Mouse (Mus musculus) ES-Bruce4 (cell line): ENCODE measurements around the gene Rtkn. TPM values are rescaled to one million over a fixed set of nuclear protein-coding genes. Genes with fewer than 3 reads are reported as not detected.

Experiments used
- H3K27ac ChIP-seq: 2 replicates; pipeline ENCODE4 v1.5.1; 2012; ENCODE audit warnings: low read length, inconsistent platforms; ENCODE audit not compliant: insufficient read depth
- H3K27me3 ChIP-seq: 2 replicates; pipeline ENCODE4 v1.6.1; 2012; ENCODE audit warnings: mild to moderate bottlenecking, low read length, inconsistent platforms; ENCODE audit not compliant: control insufficient read depth, poor library complexity, insufficient read depth, severe bottlenecking
- H3K36me3 ChIP-seq: 2 replicates; pipeline ENCODE4 v1.6.1; 2012; ENCODE audit warnings: inconsistent platforms, mild to moderate bottlenecking, low read length, moderate library complexity; ENCODE audit not compliant: control insufficient read depth, poor library complexity, insufficient read depth, severe bottlenecking
- H3K4me1 ChIP-seq: one replicate; pipeline ENCODE4 v1.8.1; 2011; ENCODE audit warnings: low read length; ENCODE audit not compliant: control insufficient read depth, insufficient read depth
- H3K4me3 ChIP-seq: 2 replicates; pipeline ENCODE4 v1.5.1; 2011; ENCODE audit warnings: low read depth, mild to moderate bottlenecking, low read length
- H3K9ac ChIP-seq: 2 replicates; pipeline ENCODE4 v1.6.1; 2012; ENCODE audit warnings: low read depth, mild to moderate bottlenecking, inconsistent platforms; ENCODE audit not compliant: poor library complexity, severe bottlenecking
- H3K9me3 ChIP-seq: replicated peaks from 2 replicates; pipeline ENCODE4 v1.6.1; 2012; ENCODE audit warnings: mild to moderate bottlenecking, low read length, inconsistent platforms; ENCODE audit not compliant: control insufficient read depth, poor library complexity, insufficient read depth, severe bottlenecking
- CTCF ChIP-seq: IDR thresholded peaks from one replicate; pipeline ENCODE4 v1.8.1; 2011; ENCODE audit warnings: low read depth, low read length
- EP300 ChIP-seq: IDR thresholded peaks from 2 replicates; pipeline ENCODE4 v1.6.1; 2011; ENCODE audit warnings: low read depth, low read length; ENCODE audit not compliant: insufficient read depth
- POLR2A ChIP-seq: IDR thresholded peaks from one replicate; pipeline ENCODE4 v1.8.1; 2011; ENCODE audit warnings: low read length; ENCODE audit not compliant: insufficient read depth
- polyA plus RNA-seq: library from polyadenylated mRNA; stranded (reverse); fragments of >200 nt; gene quantifications from 2 replicates; pipeline ENCODE4 v1.2.4, GENCODE M21; 2011; ENCODE audit warnings: low read depth; ENCODE audit not compliant: missing spikeins, insufficient read depth, insufficient read length

Gene Rtkn
- polyA plus RNA-seq, 1 experiment: 10.4 TPM

DNA sequence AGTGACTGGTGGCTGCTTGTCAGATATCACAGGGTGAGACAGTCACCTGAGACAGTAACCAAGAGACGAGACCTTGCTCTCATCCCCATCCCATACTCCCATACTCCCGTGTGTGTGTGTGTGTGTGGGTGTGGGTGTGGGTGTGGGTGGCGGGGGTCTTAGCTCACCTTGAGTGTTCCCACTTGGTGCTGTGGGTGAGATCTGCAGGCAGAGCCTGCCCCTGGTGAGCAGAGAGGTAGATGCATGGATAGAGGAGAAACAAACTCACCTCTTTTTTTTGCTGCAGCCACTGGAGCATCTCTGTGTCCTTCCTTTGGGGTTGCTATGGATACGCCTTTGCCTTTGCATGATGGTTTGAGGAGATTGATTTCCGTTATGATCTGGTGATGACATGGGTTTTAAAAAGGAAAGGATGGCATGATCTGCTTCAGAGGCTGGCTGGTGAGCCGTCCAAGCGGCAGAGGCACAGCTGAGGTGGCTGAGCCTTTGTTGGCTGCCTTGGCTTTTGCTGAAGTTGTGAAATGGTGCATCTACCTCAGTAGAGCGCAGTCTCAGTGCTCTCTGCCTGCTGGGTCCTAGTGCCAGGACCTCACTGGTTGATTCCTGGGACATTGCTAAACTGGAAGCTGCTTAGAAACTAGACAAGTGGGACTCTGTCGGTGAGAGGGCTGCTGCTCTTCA, 37.1 kb downstream of the Rtkn start:
- Histone ChIP-seq H3K4me1 (peaks cover 5% of the 10 kb centered on the region), H3K4me3 (no peak overlapping the region), H3K36me3 (no peaks in the 10 kb centered on the region), H3K27me3 (no peaks in the 10 kb centered on the region), H3K9me3 (no peaks in the 10 kb centered on the region), H3K27ac (no peak overlapping the region), H3K9ac (no peak overlapping the region)
- TF ChIP-seq POLR2A: no peak
- TF ChIP-seq EP300: no peak

DNA sequence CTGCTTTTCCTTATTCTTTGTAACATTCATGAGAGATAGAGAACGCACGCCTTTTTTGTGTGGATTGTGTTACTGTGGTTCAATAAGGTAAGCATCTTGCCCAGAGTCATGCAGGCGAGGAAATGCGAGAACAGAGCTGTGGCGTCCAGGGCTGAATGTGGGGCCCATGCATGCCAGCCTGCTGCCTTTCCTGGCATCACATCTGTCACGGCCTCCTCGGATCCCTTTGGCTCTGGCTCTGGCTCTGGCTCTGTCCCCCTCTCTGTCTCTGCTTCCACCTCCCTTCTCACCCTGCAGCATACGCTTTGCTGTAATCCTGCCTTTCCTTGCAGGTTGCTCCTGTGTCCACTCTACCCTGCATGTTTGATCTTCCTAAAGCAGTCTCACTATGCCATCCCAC, 40.7 kb downstream of the Rtkn start:
- Histone ChIP-seq H3K36me3 (no peaks in the 10 kb centered on the region), H3K4me1 (peaks cover 3% of the 10 kb centered on the region), H3K4me3 (no peak overlapping the region), H3K9me3 (no peaks in the 10 kb centered on the region), H3K9ac (no peak overlapping the region), H3K27ac (no peak overlapping the region), H3K27me3 (no peaks in the 10 kb centered on the region)
- no peak for TF ChIP-seq CTCF
- no peak for TF ChIP-seq POLR2A
- TF ChIP-seq EP300: no peak

DNA sequence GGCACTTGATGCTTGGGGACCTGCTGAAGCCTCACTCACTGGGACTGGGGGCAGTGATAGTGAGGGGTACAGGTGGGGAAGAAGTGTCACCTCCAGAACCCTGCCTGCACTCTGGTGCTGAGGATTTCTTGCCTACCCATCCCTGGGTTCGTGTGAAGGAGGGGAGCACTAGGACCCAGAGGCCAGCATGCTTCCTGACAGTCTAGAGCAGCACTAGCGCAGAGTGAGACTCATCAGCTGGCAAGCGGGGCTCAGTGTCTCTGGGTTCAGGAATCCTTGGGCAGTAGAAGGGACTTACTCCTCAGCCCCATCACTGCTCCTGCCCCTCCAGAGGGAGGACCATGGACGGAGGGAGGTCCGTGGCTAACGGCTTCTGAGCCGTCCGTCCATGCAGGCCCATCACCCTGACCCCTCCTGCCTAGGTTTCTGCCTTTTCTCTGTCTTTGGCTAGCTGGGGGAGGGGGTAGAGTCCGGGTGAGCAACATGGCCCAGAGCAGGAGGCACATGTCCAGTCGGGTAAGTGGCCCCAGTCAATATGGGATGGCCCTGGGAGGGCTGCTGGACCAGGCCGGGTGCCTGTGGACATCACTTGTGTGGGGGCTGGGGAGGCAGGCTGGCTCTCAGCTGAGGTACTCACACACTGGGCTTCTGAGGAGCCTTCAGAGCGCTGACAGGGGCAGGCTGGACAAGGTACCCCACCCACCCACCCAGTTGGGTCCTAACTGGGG, 44.3 kb downstream of the Rtkn start:
- Histone ChIP-seq H3K9me3 (no peaks in the 10 kb centered on the region), H3K4me1 (no peaks in the 10 kb centered on the region), H3K36me3 (0 out of 2 replicates have a peak, but pooled peaks cover 2% of the 10 kb centered on the region), H3K27ac (no peak overlapping the region), H3K9ac (no peak overlapping the region), H3K4me3 (no peak overlapping the region), H3K27me3 (no peaks in the 10 kb centered on the region)
- TF ChIP-seq POLR2A (no peak), EP300 (no peak), CTCF (no peak)

DNA sequence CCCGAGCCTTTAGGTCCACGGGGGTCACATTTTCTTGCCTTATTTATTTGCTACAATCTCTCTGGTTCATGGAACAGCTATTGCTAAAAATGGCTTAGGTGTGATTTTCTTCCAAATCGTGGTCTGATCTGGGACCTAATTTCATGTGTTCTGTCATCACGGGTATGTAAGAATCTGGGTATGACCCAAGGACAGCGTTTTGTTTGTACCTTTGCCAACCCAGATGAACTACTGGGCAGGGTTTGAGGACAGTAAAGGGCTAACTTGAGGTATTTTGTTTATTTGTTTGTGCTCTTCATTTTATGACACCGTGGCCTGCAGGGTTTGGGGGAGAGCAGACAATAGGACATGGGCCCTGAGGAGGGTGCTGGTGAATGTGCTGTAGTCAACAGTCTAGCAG, 45.3 kb downstream of the Rtkn start:
- Histone ChIP-seq H3K4me3 (no peak overlapping the region), H3K27me3 (no peaks in the 10 kb centered on the region), H3K9ac (no peak overlapping the region), H3K27ac (no peak overlapping the region), H3K4me1 (no peaks in the 10 kb centered on the region), H3K36me3 (0 out of 2 replicates have a peak, but pooled peaks cover 2% of the 10 kb centered on the region), H3K9me3 (no peaks in the 10 kb centered on the region)
- no peak for TF ChIP-seq POLR2A
- TF ChIP-seq CTCF: no peak
- no peak for TF ChIP-seq EP300

DNA sequence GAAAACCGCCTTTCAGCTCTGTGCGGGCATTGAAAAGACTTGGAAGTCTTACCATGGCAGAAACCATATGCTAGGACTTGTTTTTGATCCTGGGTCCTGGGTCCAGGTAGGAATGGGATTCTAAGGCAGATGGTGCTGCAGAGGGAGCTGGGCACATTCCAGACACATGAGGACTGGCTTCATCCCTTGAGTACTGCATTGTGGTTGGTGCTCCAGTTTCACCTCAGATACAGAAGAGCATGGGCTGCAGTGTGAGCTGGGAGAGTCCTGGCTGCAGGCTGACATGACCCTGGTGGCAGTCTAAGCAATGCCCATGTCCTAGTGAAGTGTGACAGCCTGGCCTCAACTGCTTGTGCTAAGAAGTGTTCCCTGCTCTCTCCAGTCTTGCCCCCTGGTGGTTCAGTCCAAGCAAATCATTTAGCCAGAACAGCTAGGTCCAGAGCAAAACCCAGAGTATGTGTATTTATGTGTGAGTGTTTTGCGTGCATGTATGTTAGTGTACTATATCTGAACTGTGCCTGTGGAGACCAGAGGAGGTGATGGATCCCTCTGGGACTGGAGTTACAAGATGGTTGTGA, 49.7 kb downstream of the Rtkn start:
- no peak overlapping the region for H3K27ac ChIP-seq
- H3K4me3 ChIP-seq: no peak overlapping the region
- no peaks in the 10 kb centered on the region for H3K27me3 ChIP-seq
- H3K9me3 ChIP-seq: no peaks in the 10 kb centered on the region
- peaks cover 1% of the 10 kb centered on the region for H3K4me1 ChIP-seq
- no peak for TF ChIP-seq EP300
- peak; percentile 3 for TF ChIP-seq CTCF
- no peak overlapping the region for H3K9ac ChIP-seq
- 0 out of 2 replicates have a peak, but pooled peaks cover 2% of the 10 kb centered on the region for H3K36me3 ChIP-seq
